21 mouse cellular contexts compared by ENCODE assay signal in genomic region chr11:109410197-109410980, GRCm38 (mm10). TPM values are rescaled to one million over a fixed set of nuclear protein-coding genes. Genes with fewer than 3 reads are reported as not detected.
"Had no signal": no experiment of that assay in that cellular context is flagged by ENCODE, and none has a peak within 500 bp of the region (broad histone marks: within the 10 kb centered on the region; RNA-seq: fewer than 3 reads in every experiment).

No protein-coding gene starts in this region.

- H3K4me2 ChIP-seq: lung, embryonic 14.5 days; midbrain, embryonic 12.5 days; neural tube, embryonic 12.5 days; stomach, embryonic 15.5 days had no signal

- H3K27ac ChIP-seq: midbrain, embryonic 10.5 days; midbrain, embryonic 12.5 days; neural tube, embryonic 12.5 days; stomach, embryonic 15.5 days; stomach, postnatal 0 days had no signal

- H3K4me1 ChIP-seq: midbrain, embryonic 10.5 days; midbrain, embryonic 12.5 days; neural tube, embryonic 12.5 days; stomach, embryonic 15.5 days had no signal

- DNase-seq: lung, adult 18-20 months; lung, embryonic 14.5 days; lung, postnatal 10 days; lung, postnatal 4 days; midbrain, embryonic 14.5 days; right cerebral cortex, postnatal 14 days; thymus, adult 2 months; thymus, postnatal 25 days; thymus, postnatal 4 days had no signal

- H3K27me3 ChIP-seq: midbrain, embryonic 12.5 days; neural tube, embryonic 12.5 days; stomach, embryonic 15.5 days had no signal

- H3K36me3 ChIP-seq: midbrain, embryonic 10.5 days; midbrain, embryonic 12.5 days; neural tube, embryonic 12.5 days; stomach, embryonic 15.5 days had no signal

- H3K9ac ChIP-seq: lung, embryonic 14.5 days; midbrain, embryonic 12.5 days; neural tube, embryonic 12.5 days; stomach, embryonic 15.5 days had no signal

- H3K9me3 ChIP-seq: midbrain, embryonic 10.5 days; midbrain, embryonic 12.5 days; neural tube, embryonic 12.5 days; stomach, embryonic 15.5 days had no signal

- H3K4me3 ChIP-seq: midbrain, embryonic 10.5 days; midbrain, embryonic 12.5 days; neural tube, embryonic 12.5 days; stomach, embryonic 15.5 days had no signal

RNA-seq across cellular contexts. Expression of gene 9930022D16Rik, which starts 3.3 kb away (rescaled TPM):
- total RNA-seq: megakaryocyte, adult 5-6 weeks; midbrain, postnatal 0 days had no signal
- polyA plus RNA-seq: lung, embryonic 14.5 days; lung, embryonic 16.5 days; midbrain, embryonic 10.5 days; midbrain, embryonic 12.5 days; midbrain, embryonic 14.5 days; midbrain, postnatal 0 days; neural tube, embryonic 12.5 days; neural tube, embryonic 14.5 days; spleen, adult 2 months; stomach, embryonic 15.5 days; stomach, postnatal 0 days; testis, adult 2 months; thymus, adult 2 months; urinary bladder, adult 2 months had no signal
